Mouse (Mus musculus) midbrain, embryonic 16.5 days (tissue): Measurements from ENCODE around the gene Stat5a. TPM values are rescaled to one million over a fixed set of nuclear protein-coding genes. Genes with fewer than 3 reads are reported as not detected.

Source experiments
- ATAC-seq: fragments of 200-750 bp; cut with Nextera tagmentation; 2 replicates; pipeline ENCODE4 v1.8.0; 2017; ENCODE audit warnings: moderate TSS enrichment
- H3K27ac ChIP-seq: fragments of 300-500 bp; sonication (generic); 2 replicates; pipeline ENCODE4 v1.5.1; 2014; ENCODE audit warnings: mild to moderate bottlenecking, low read length, mixed read lengths
- H3K27me3 ChIP-seq: fragments of 300-500 bp; sonication (generic); 2 replicates; pipeline ENCODE4 v1.6.1; 2014; ENCODE audit warnings: low read depth, low read length, mixed read lengths; ENCODE audit not compliant: control insufficient read depth, insufficient read depth
- H3K36me3 ChIP-seq: fragments of 300-500 bp; sonication (generic); 2 replicates; pipeline ENCODE4 v1.6.1; 2014; ENCODE audit warnings: mild to moderate bottlenecking, low read length, moderate library complexity, mixed read lengths; ENCODE audit not compliant: control insufficient read depth, insufficient read depth
- H3K4me1 ChIP-seq: fragments of 300-500 bp; sonication (generic); 2 replicates; pipeline ENCODE4 v1.6.1; 2014; ENCODE audit warnings: mild to moderate bottlenecking, low read length, mixed read lengths; ENCODE audit not compliant: control insufficient read depth, insufficient read depth
- H3K4me2 ChIP-seq: fragments of 300-500 bp; sonication (generic); 2 replicates; pipeline ENCODE4 v1.6.1; 2014; ENCODE audit warnings: mild to moderate bottlenecking, low read length, mixed read lengths
- H3K4me3 ChIP-seq: fragments of 300-500 bp; sonication (generic); 2 replicates; pipeline ENCODE4 v1.5.1; 2014; ENCODE audit warnings: low read depth, mild to moderate bottlenecking, low read length, moderate library complexity, mixed read lengths
- H3K9ac ChIP-seq: fragments of 300-500 bp; sonication (generic); 2 replicates; pipeline ENCODE4 v1.6.1; 2014; ENCODE audit warnings: low read depth, low read length, mixed read lengths
- H3K9me3 ChIP-seq: fragments of 300-500 bp; sonication (generic); replicated peaks from 2 replicates; pipeline ENCODE4 v1.6.1; 2014; ENCODE audit warnings: mild to moderate bottlenecking, low read length, mixed read lengths; ENCODE audit not compliant: control insufficient read depth, poor library complexity, severe bottlenecking
- WGBS: fragments of 180-500 bp; shearing (Covaris S2); extraction: QIAGEN DNeasy Blood & Tissue Kit; methylation state at CpG from one replicate; pipeline ENCODE4 v1.1.7; 2014; 5-methylcytosine and 5-hydroxymethylcytosine counted together
- polyA plus RNA-seq: library from polyadenylated mRNA; unstranded; fragments of >200 nt; fragmentation: Nextera tagmentation; extraction: Ambion mirVana; gene quantifications from 2 replicates; pipeline ENCODE4 v1.2.1, GENCODE M21; 2015

The Stat5a gene
- polyA plus RNA-seq, 1 experiment from 2014 or later = 3.2 TPM

GRCm38 (mm10) chr11:100844121-100844520 is 15.0 kb upstream of the Stat5a start:
- H3K27ac ChIP-seq = no peak overlapping the region
- H3K36me3 ChIP-seq = no peaks in the 10 kb centered on the region
- H3K27me3 ChIP-seq = no peaks in the 10 kb centered on the region
- no peaks in the 10 kb centered on the region for H3K9me3 ChIP-seq
- H3K9ac ChIP-seq = no peak overlapping the region
- H3K4me3 ChIP-seq = no peak overlapping the region
- ATAC-seq = no peak
- WGBS = 90% methylated on average over 4 of the region's 4 CpGs
- no peak overlapping the region for H3K4me2 ChIP-seq
- peaks cover 13% of the 10 kb centered on the region for H3K4me1 ChIP-seq

GRCm38 (mm10) chr11:100845793-100846192 is 13.4 kb upstream of the Stat5a start:
- no peak overlapping the region for H3K9ac ChIP-seq
- H3K4me2 ChIP-seq = no peak overlapping the region
- peaks cover 16% of the 10 kb centered on the region for H3K4me1 ChIP-seq
- H3K36me3 ChIP-seq = no peaks in the 10 kb centered on the region
- H3K9me3 ChIP-seq = no peaks in the 10 kb centered on the region
- no peak for ATAC-seq
- no peaks in the 10 kb centered on the region for H3K27me3 ChIP-seq
- H3K27ac ChIP-seq = no peak overlapping the region
- no peak overlapping the region for H3K4me3 ChIP-seq
- WGBS = 91% methylated on average over 6 of the region's 6 CpGs

- Histone ChIP-seq H3K9me3 (no peaks in the 10 kb centered on the region), H3K4me1 (peaks cover 20% of the 10 kb centered on the region), H3K4me2 (no peak overlapping the region), H3K27ac (no peak overlapping the region), H3K27me3 (no peaks in the 10 kb centered on the region; the same call in 1 of the 2 replicates), H3K9ac (no peak overlapping the region), H3K4me3 (no peak overlapping the region), H3K36me3 (no peaks in the 10 kb centered on the region)
- 85% methylated on average over 4 of the region's 4 CpGs for WGBS
- ATAC-seq = no peak
Measured at GRCm38 (mm10) chr11:100847572-100847971, 11.6 kb upstream of the Stat5a start.

GRCm38 (mm10) chr11:100848080-100848479 is 11.1 kb upstream of the Stat5a start:
- Histone ChIP-seq H3K4me3 (no peak overlapping the region), H3K27ac (no peak overlapping the region), H3K9me3 (no peaks in the 10 kb centered on the region), H3K27me3 (no peaks in the 10 kb centered on the region; the same call in 1 of the 2 replicates), H3K36me3 (no peaks in the 10 kb centered on the region), H3K9ac (no peak overlapping the region), H3K4me1 (peaks cover 20% of the 10 kb centered on the region), H3K4me2 (no peak overlapping the region; the same call in 1 of the 2 replicates)
- no peak for ATAC-seq
- 78% methylated on average over 4 of the region's 4 CpGs for WGBS

- Histone ChIP-seq H3K4me3 (peak overlapping the region; percentile 97), H3K4me2 (peak overlapping the region; percentile 60), H3K27ac (peak overlapping the region; percentile 42; the same call in 1 of the 2 replicates), H3K27me3 (no peaks in the 10 kb centered on the region; the same call in 1 of the 2 replicates), H3K36me3 (no peaks in the 10 kb centered on the region), H3K9ac (peak overlapping the region; percentile 98), H3K9me3 (no peaks in the 10 kb centered on the region), H3K4me1 (peaks cover 20% of the 10 kb centered on the region)
- no peak for ATAC-seq
- WGBS = 54% methylated on average over 6 of the region's 6 CpGs
Measured at GRCm38 (mm10) chr11:100848789-100849379, 10.3 kb upstream of the Stat5a start.

GRCm38 (mm10) chr11:100849456-100850037 is 9.6 kb upstream of the Stat5a start:
- Histone ChIP-seq H3K9me3 (no peaks in the 10 kb centered on the region), H3K4me1 (peaks cover 20% of the 10 kb centered on the region), H3K9ac (peak overlapping the region; percentile 98), H3K27me3 (no peaks in the 10 kb centered on the region; the same call in 1 of the 2 replicates), H3K36me3 (no peaks in the 10 kb centered on the region), H3K27ac (peak overlapping the region; percentile 87), H3K4me2 (peak overlapping the region; percentile 60), H3K4me3 (peak overlapping the region; percentile 97)
- no peak for ATAC-seq
- WGBS = 2% methylated on average over 13 of the region's 13 CpGs

GRCm38 (mm10) chr11:100850038-100850777 is 8.9 kb upstream of the Stat5a start, which contains the start of gene Stat5b:
Stat5b (minus strand) TSS chr11:100850724.
- WGBS = under 1% methylated on average over 63 of the region's 104 CpGs
- no peaks in the 10 kb centered on the region for H3K9me3 ChIP-seq
- peak within 1 kb of the TSS; percentile 97 for H3K4me3 ChIP-seq
- ATAC-seq = peak; percentile 69
- no peaks in the 10 kb centered on the region; the same call in 1 of the 2 replicates for H3K27me3 ChIP-seq
- peak within 1 kb of the TSS; percentile 98 for H3K9ac ChIP-seq
- no peaks in the 10 kb centered on the region for H3K36me3 ChIP-seq
- H3K27ac ChIP-seq = peak within 1 kb of the TSS; percentile 87
- peak within 1 kb of the TSS; percentile 60 for H3K4me2 ChIP-seq
- H3K4me1 ChIP-seq = peaks cover 20% of the 10 kb centered on the region

GRCm38 (mm10) chr11:100850778-100851528 is 8.2 kb upstream of the Stat5a start:
- Histone ChIP-seq H3K9ac (peak overlapping the region; percentile 98), H3K36me3 (no peaks in the 10 kb centered on the region), H3K9me3 (no peaks in the 10 kb centered on the region), H3K4me2 (peak overlapping the region; percentile 60), H3K27me3 (no peaks in the 10 kb centered on the region; the same call in none of the 2 replicates), H3K4me3 (peak overlapping the region; percentile 97), H3K4me1 (peaks cover 20% of the 10 kb centered on the region), H3K27ac (peak overlapping the region; percentile 87)
- ATAC-seq = peak; percentile 47
- 1% methylated on average over 33 of the region's 33 CpGs for WGBS
